Mouse (Mus musculus) MEL-GATA-1-ER (cell line): Measurements from ENCODE around the gene Gzmb.
"Not testable (repeated sequence)": the region's sequence is repeated elsewhere in the genome, so short reads cannot be mapped to it uniquely, and the experiment has no call there.

ENCODE experiments used
- DNase-seq: peaks from one replicate; pipeline ENCODE4 v3.0.0-alpha.2; 2012; ENCODE audit warnings: low read depth; ENCODE audit errors: extremely low read depth

Gzmb gene

GRCm38 (mm10) chr14:56262153-56262552, at the start of gene Gzmb:
Gene Gzmb, minus strand, starts transcription at chr14:56262260.
- DNase-seq: no peak

- DNase-seq: not testable (repeated sequence)
Measured at GRCm38 (mm10) chr14:56311801-56312200, 49.7 kb upstream of the Gzmb start.

- DNase-seq: no peak
Measured at GRCm38 (mm10) chr14:56310238-56310637, 48.2 kb upstream of the Gzmb start.

- DNase-seq: peak; percentile 28
Measured at GRCm38 (mm10) chr14:56304149-56304548, 42.1 kb upstream of the Gzmb start.

- DNase-seq: no peak
Measured at GRCm38 (mm10) chr14:56303506-56304025, 41.5 kb upstream of the Gzmb start.

GRCm38 (mm10) chr14:56302091-56302490, 40.0 kb upstream of the Gzmb start:
- no peak for DNase-seq

- DNase-seq: no peak
Measured at GRCm38 (mm10) chr14:56296786-56297185, 34.7 kb upstream of the Gzmb start.

GRCm38 (mm10) chr14:56296106-56296505, 34.0 kb upstream of the Gzmb start:
- DNase-seq: no peak

GRCm38 (mm10) chr14:56293146-56293545, 31.1 kb upstream of the Gzmb start:
- no peak for DNase-seq

- no peak for DNase-seq
Measured at GRCm38 (mm10) chr14:56288651-56289050, 26.6 kb upstream of the Gzmb start.

GRCm38 (mm10) chr14:56287806-56288205, 25.7 kb upstream of the Gzmb start:
- DNase-seq: no peak

- no peak for DNase-seq
Measured at GRCm38 (mm10) chr14:56284356-56285325, 22.6 kb upstream of the Gzmb start.

- no peak for DNase-seq
Measured at GRCm38 (mm10) chr14:56283816-56284215, 21.8 kb upstream of the Gzmb start.

- no peak for DNase-seq
Measured at GRCm38 (mm10) chr14:56281090-56281489, 19.0 kb upstream of the Gzmb start.

- DNase-seq: not testable (repeated sequence)
Measured at GRCm38 (mm10) chr14:56278691-56279090, 16.6 kb upstream of the Gzmb start.

- not testable (repeated sequence) for DNase-seq
Measured at GRCm38 (mm10) chr14:56276096-56276495, 14.0 kb upstream of the Gzmb start.

GRCm38 (mm10) chr14:56266109-56266508, 4.0 kb upstream of the Gzmb start:
- no peak for DNase-seq

GRCm38 (mm10) chr14:56240409-56240808, 21.7 kb downstream of the Gzmb start:
- no peak for DNase-seq

- no peak for DNase-seq
Measured at GRCm38 (mm10) chr14:56234556-56234955, 27.5 kb downstream of the Gzmb start, which contains the start of gene Gzmc. Gene Gzmc, minus strand, starts transcription at chr14:56234656.

GRCm38 (mm10) chr14:56211317-56211716, 50.7 kb downstream of the Gzmb start, which contains the start of gene Gzmf:
Gene Gzmf, minus strand, starts transcription at chr14:56211417.
- DNase-seq: no peak
